ENCODE assay signal across 25 mouse cellular contexts in the genomic region with DNA sequence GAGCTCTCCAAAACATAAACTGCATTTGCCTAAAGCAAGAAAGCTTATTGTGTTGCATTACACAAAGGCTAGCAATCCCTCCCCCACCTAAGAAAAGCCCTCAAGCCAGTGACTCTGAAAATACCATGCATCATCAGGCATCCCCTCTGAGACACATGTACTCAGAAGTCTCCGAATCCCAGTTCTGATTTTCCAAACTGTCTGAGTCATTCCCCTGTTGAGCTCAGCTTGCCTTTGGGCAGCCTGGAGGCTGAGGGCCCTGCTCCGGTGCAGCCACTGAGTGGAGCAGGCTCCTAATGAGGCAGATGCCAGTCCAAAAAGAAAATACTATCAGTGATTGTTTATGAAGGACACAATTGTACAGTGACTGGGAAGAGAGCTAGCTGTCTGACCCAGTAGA.
A peak's percentile ranks its signal among the peaks of the same experiment; 100 is the strongest.
DNase-seq lines count a peak whose midpoint lies in the region; ATAC-seq and TF ChIP-seq lines count a peak whose summit lies in the region.
"Had no signal": no experiment of that assay in that cellular context is flagged by ENCODE, and none has a peak within 500 bp of the region (broad histone marks: within the 10 kb centered on the region; RNA-seq: fewer than 3 reads in every experiment).

No protein-coding gene starts in this region.

- 58% methylated on average over 2 of the region's 2 CpGs for WGBS in intestine, embryonic 16.5 days

- no peak for ATAC-seq in intestine, embryonic 16.5 days
- ATAC-seq: CD4-positive, CD25-positive, alpha-beta regulatory T cell, adult 4 months; forebrain, embryonic 14.5 days; hindbrain, embryonic 16.5 days; inflammation-experienced regulatory T-cells, adult 6 months had no signal

- no peaks in the 10 kb centered on the region for H3K79me2 ChIP-seq in myocyte (ENCODE audit: control insufficient read depth, insufficient read depth)

- H3K27me3 ChIP-seq in myocyte (ENCODE audit: control insufficient read depth, insufficient read depth, insufficient read length), result no peaks in the 10 kb centered on the region
- H3K27me3 ChIP-seq in intestine, embryonic 16.5 days (replicated peaks; ENCODE audit: control insufficient read depth, insufficient read depth, low read length), result no peaks in the 10 kb centered on the region
- H3K27me3 ChIP-seq: embryonic facial prominence, embryonic 12.5 days had no signal

- no peak overlapping the region for H3K4me3 ChIP-seq in myocyte
- H3K4me3 ChIP-seq in intestine, embryonic 16.5 days (ENCODE audit: low read length), result no peak overlapping the region
- H3K4me3 ChIP-seq: embryonic facial prominence, embryonic 12.5 days; heart, embryonic 10.5 days; hindbrain, embryonic 12.5 days had no signal

- H3K9me3 ChIP-seq in intestine, embryonic 16.5 days (ENCODE audit: control insufficient read depth, low read length), result no peaks in the 10 kb centered on the region
- H3K9me3 ChIP-seq: embryonic facial prominence, embryonic 12.5 days; heart, embryonic 10.5 days; hindbrain, embryonic 12.5 days had no signal

- peak overlapping the region; percentile 2 for H3K4me2 ChIP-seq in myocyte (ENCODE audit: low read depth)
- H3K4me2 ChIP-seq in intestine, embryonic 16.5 days (ENCODE audit: low read depth, low read length), result no peak overlapping the region
- H3K4me2 ChIP-seq: embryonic facial prominence, embryonic 12.5 days; hindbrain, embryonic 12.5 days had no signal

- no peaks in the 10 kb centered on the region for H3K4me1 ChIP-seq in intestine, embryonic 16.5 days (ENCODE audit: control insufficient read depth, insufficient read depth, low read length)
- H3K4me1 ChIP-seq: heart, embryonic 10.5 days had no signal

- DNase-seq in 3T3-L1 (ENCODE audit: low read depth, low spot score), result peak; percentile 94
- DNase-seq in Muller cell, postnatal 12 days (ENCODE audit: inconsistent ontology term), result peak; percentile 69
- peak; percentile 31 for DNase-seq in brain, adult 2 months (ENCODE audit: low read depth, low spot score)
- DNase-seq in layer of hippocampus, adult 8-10 months (ENCODE audit: low spot score in 2 of 2), result no peak
- DNase-seq in right cerebral cortex, adult 2 months (ENCODE audit: low spot score in 2 of 2), result no peak
- DNase-seq: adrenal gland, adult 8-10 months; adrenal gland, postnatal 36 days; B cell, adult 2 months; cerebellum, adult 11-12 months; cerebellum, adult 9-11 months; gastrocnemius, postnatal 10 days; heart, adult 18-20 months; heart, postnatal 10 days; heart, postnatal 4 days; kidney, adult 11 months had no signal

- no peaks in the 10 kb centered on the region for H3K36me3 ChIP-seq in myocyte (ENCODE audit: control insufficient read depth, insufficient read depth)
- H3K36me3 ChIP-seq in intestine, embryonic 16.5 days (ENCODE audit: control insufficient read depth, insufficient read depth, low read length), result no peaks in the 10 kb centered on the region
- H3K36me3 ChIP-seq: embryonic facial prominence, embryonic 12.5 days; G1E; heart, embryonic 10.5 days; hindbrain, embryonic 12.5 days had no signal

- H3K27ac ChIP-seq in intestine, embryonic 16.5 days (ENCODE audit: low read length), result no peak overlapping the region
- H3K27ac ChIP-seq: embryonic facial prominence, embryonic 12.5 days; heart, embryonic 10.5 days; hindbrain, embryonic 12.5 days had no signal

- no peak overlapping the region for H3ac ChIP-seq in myocyte (ENCODE audit: control insufficient read depth, insufficient read length)

- no peak for TF ChIP-seq POLR2A in myocyte (IDR thresholded peaks at IDR 0.05; ENCODE audit: insufficient read length, low read depth)

- H3K9ac ChIP-seq in intestine, embryonic 16.5 days (ENCODE audit: low read depth, low read length), result no peak overlapping the region
- H3K9ac ChIP-seq: embryonic facial prominence, embryonic 12.5 days; hindbrain, embryonic 12.5 days had no signal

TF ChIP-seq in myocyte, 11 proteins besides CTCF, POLR2A, EP300 and RAD21:
- TF ChIP-seq USF1 (IDR thresholded peaks at IDR 0.05; ENCODE audit: low read depth) (no peak), MYOD1 (IDR thresholded peaks at IDR 0.05; ENCODE audit: control insufficient read depth in 1 of 3, insufficient read length in 2 of 3, low read depth in 2 of 3) (no peak), CEBPB (IDR thresholded peaks at IDR 0.05; ENCODE audit: insufficient read depth, poor library complexity, severe bottlenecking) (no peak), REST (IDR thresholded peaks at IDR 0.05; ENCODE audit: insufficient read depth, insufficient read length) (no peak), TCF3 (IDR thresholded peaks at IDR 0.05; ENCODE audit: insufficient read length, low read depth) (no peak), TCF12 (IDR thresholded peaks at IDR 0.05; ENCODE audit: insufficient read depth, poor library complexity, severe bottlenecking) (no peak), MAX (IDR thresholded peaks at IDR 0.05; ENCODE audit: low read depth) (no peak), POLR2AphosphoS2 (IDR thresholded peaks at IDR 0.05; ENCODE audit: insufficient read length, low read depth) (no peak), SRF (IDR thresholded peaks at IDR 0.05; ENCODE audit: control insufficient read depth, insufficient read length, low read depth) (no peak), MYOG (IDR thresholded peaks at IDR 0.05; ENCODE audit: control insufficient read depth in 1 of 3, insufficient read depth in 1 of 3, insufficient read length in 2 of 3, low read depth in 2 of 3) (no peak), E2F4 (IDR thresholded peaks at IDR 0.05; ENCODE audit: insufficient read depth) (no peak)

Comparison
In these comparisons a context has a peak if more than half of its experiments do, and no peak if none do; other contexts are left out.
1. DNase-seq: peak in 3T3-L1 (single experiment), Muller cell, postnatal 12 days (single experiment) and brain, adult 2 months (single experiment); none in layer of hippocampus, adult 8-10 months (0 of 2) and right cerebral cortex, adult 2 months (0 of 2).